ENCODE assay signal across 19 mouse cellular contexts in the genomic region with DNA sequence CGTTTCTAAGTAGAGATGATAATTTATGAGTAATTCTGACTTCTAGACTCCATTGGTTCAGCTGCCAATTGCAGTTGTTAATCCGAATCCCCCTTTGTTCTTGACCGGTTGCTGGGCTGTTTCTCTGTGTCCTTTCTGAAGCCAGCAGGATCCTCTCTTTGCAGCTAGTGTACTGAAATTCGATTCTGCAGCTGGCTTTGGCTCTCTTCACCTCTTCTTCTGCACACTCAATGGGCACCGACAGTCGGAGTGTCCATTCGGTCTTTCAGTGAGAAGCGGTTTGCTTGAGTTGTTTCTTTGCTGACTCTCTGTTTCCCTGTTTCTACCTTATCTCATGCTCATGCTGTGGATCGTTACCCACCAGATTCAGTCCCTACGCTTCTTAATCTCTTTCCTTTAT. TPM values are rescaled to one million over a fixed set of nuclear protein-coding genes. Genes with fewer than 3 reads are reported as not detected.
"Had no signal": no experiment of that assay in that cellular context is flagged by ENCODE, and none has a peak within 500 bp of the region (broad histone marks: within the 10 kb centered on the region; RNA-seq: fewer than 3 reads in every experiment).

No protein-coding gene starts in this region.

- H3K4me2 ChIP-seq: limb, embryonic 12.5 days had no signal

- DNase-seq: kidney, adult 18-20 months; kidney, postnatal 10 days; kidney, postnatal 4 days; lung, adult 18-20 months; right cerebral cortex, adult 18-20 months; right cerebral cortex, postnatal 25 days; thymus, postnatal 36 days had no signal

- H3K4me1 ChIP-seq: limb, embryonic 12.5 days had no signal

- H3K9ac ChIP-seq: limb, embryonic 12.5 days; liver, embryonic 14.5 days had no signal

- H3K4me3 ChIP-seq: layer of hippocampus, adult 2 months; limb, embryonic 12.5 days had no signal

- H3K27ac ChIP-seq: layer of hippocampus, adult 2 months; limb, embryonic 12.5 days; liver, embryonic 14.5 days had no signal

- H3K36me3 ChIP-seq: limb, embryonic 12.5 days had no signal

- H3K9me3 ChIP-seq: limb, embryonic 12.5 days had no signal

RNA-seq across cellular contexts. Expression of a gene that starts 11.7 kb away (rescaled TPM):
- total RNA-seq: layer of hippocampus, adult 2 months; layer of hippocampus, postnatal 10 days; liver, adult 2 months; megakaryocyte-erythroid progenitor cell, adult 5-6 weeks had no signal
- polyA plus RNA-seq: kidney, embryonic 14.5 days; limb, embryonic 12.5 days; liver, adult 2 months; lung, embryonic 16.5 days; neural tube, embryonic 14.5 days; small intestine, adult 2 months; stomach, embryonic 16.5 days; thymus, postnatal 0 days had no signal
